ENCODE assay signal across 9 mouse cellular contexts in the genomic region with DNA sequence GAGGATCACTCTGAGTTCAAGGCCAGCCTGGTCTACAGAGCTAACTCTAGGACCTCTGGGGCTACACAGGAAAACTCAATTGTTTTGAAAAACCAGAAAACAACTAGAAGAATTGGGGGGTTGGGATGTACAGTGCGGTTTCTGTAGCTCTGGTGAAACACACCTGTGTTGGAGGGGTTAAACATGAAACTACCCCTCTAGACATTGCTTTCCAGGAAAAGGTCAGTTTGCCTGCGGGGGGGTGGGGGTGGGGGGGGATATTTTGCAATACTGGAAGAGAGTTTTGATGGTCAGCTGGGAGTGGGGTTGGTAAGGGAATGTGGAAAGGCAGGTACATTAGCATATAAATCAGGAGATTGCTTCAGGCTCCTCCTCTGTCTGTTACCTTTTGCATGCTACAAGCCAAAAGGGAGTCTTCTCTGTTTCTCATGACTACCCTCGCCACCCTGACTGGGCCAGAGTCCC. TPM values are rescaled to one million over a fixed set of nuclear protein-coding genes. Genes with fewer than 3 reads are reported as not detected.
A peak's percentile ranks its signal among the peaks of the same experiment; 100 is the strongest.
DNase-seq lines count a peak whose midpoint lies in the region; ATAC-seq and TF ChIP-seq lines count a peak whose summit lies in the region.
"Had no signal": no experiment of that assay in that cellular context is flagged by ENCODE, and none has a peak within 500 bp of the region (broad histone marks: within the 10 kb centered on the region; RNA-seq: fewer than 3 reads in every experiment).

No protein-coding gene starts in this region.

- no peak for DNase-seq in forebrain, embryonic 10.5 days (ENCODE audit: extremely low spot score, low spot score)
- DNase-seq in spleen, adult 2 months (ENCODE audit: low read depth in 1 of 2, low spot score in 2 of 2) = no peak
- DNase-seq in spleen, postnatal 14 days (ENCODE audit: low spot score in 2 of 2) = no peak
- no peak for DNase-seq in liver, embryonic 11.5 days (ENCODE audit: low spot score)
- DNase-seq in stomach, postnatal 0 days (ENCODE audit: low spot score) = no peak
- no peak for DNase-seq in cerebellum, adult 9-10 months
- no peak for DNase-seq in left cerebral cortex, adult 8-10 months (ENCODE audit: low spot score in 2 of 2)

- H3K9me3 ChIP-seq in forebrain, embryonic 10.5 days = no peaks in the 10 kb centered on the region
- no peaks in the 10 kb centered on the region for H3K9me3 ChIP-seq in forebrain, embryonic 16.5 days (ENCODE audit: control insufficient read depth, low read length)
- H3K9me3 ChIP-seq in liver, embryonic 11.5 days (ENCODE audit: control insufficient read depth, low read length) = no peaks in the 10 kb centered on the region
- no peaks in the 10 kb centered on the region for H3K9me3 ChIP-seq in stomach, postnatal 0 days (ENCODE audit: control insufficient read depth, low read length)

- H3K4me3 ChIP-seq in forebrain, embryonic 10.5 days = peak overlapping the region; percentile 40; the same call in 1 of the 2 replicates
- H3K4me3 ChIP-seq in forebrain, embryonic 16.5 days (replicated peaks; ENCODE audit: low read length) = no peak overlapping the region
- 0 out of 2 replicates have a peak overlapping the region, but pooled peaks have one; percentile 15 for H3K4me3 ChIP-seq in spleen, adult 2 months (ENCODE audit: extremely low read depth, insufficient read depth, insufficient read length)
- peak overlapping the region; percentile 26 for H3K4me3 ChIP-seq in liver, embryonic 11.5 days (ENCODE audit: low read depth, low read length)
- no peak overlapping the region; the same call in 1 of the 2 replicates for H3K4me3 ChIP-seq in stomach, postnatal 0 days (ENCODE audit: low read depth, low read length)

- H3K27ac ChIP-seq in forebrain, embryonic 10.5 days = peak overlapping the region; percentile 89
- H3K27ac ChIP-seq in forebrain, embryonic 16.5 days (ENCODE audit: low read length) = no peak overlapping the region
- H3K27ac ChIP-seq in spleen, adult 2 months (ENCODE audit: insufficient read depth, low read length) = peak overlapping the region; percentile 57
- peak overlapping the region; percentile 99 for H3K27ac ChIP-seq in liver, embryonic 11.5 days (ENCODE audit: low read depth, low read length)
- peak overlapping the region; percentile 74 for H3K27ac ChIP-seq in stomach, postnatal 0 days (replicated peaks)

- peaks cover 66% of the 10 kb centered on the region for H3K4me1 ChIP-seq in forebrain, embryonic 10.5 days
- peaks cover 20% of the 10 kb centered on the region for H3K4me1 ChIP-seq in forebrain, embryonic 16.5 days (replicated peaks; ENCODE audit: control insufficient read depth, insufficient read depth, low read length)
- H3K4me1 ChIP-seq in spleen, adult 2 months (ENCODE audit: control insufficient read depth, insufficient read depth, insufficient read length) = peaks cover 11% of the 10 kb centered on the region; the same call in 1 of the 2 replicates
- H3K4me1 ChIP-seq in liver, embryonic 11.5 days (replicated peaks; ENCODE audit: control insufficient read depth, insufficient read depth, low read length) = peaks cover 41% of the 10 kb centered on the region
- 0 out of 2 replicates have a peak, but pooled peaks cover 3% of the 10 kb centered on the region for H3K4me1 ChIP-seq in stomach, postnatal 0 days (replicated peaks; ENCODE audit: control insufficient read depth, insufficient read depth)

- TF ChIP-seq POLR2A in spleen, adult 2 months (IDR thresholded peaks at IDR 0.05; ENCODE audit: low read depth, low read length) = no peak

- TF ChIP-seq EP300 in stomach, postnatal 0 days (optimal IDR thresholded peaks at IDR 0.05) = no peak

- 68% methylated on average over 3 of the region's 3 CpGs for WGBS in forebrain, embryonic 10.5 days
- WGBS in forebrain, embryonic 16.5 days = 67% methylated on average over 3 of the region's 3 CpGs
- WGBS in spleen, adult 2 months = 59% methylated on average over 3 of the region's 3 CpGs
- WGBS in liver, embryonic 11.5 days = 64% methylated on average over 3 of the region's 3 CpGs
- 60% methylated on average over 3 of the region's 3 CpGs for WGBS in stomach, postnatal 0 days

- peaks cover 8% of the 10 kb centered on the region for H3K36me3 ChIP-seq in forebrain, embryonic 10.5 days (replicated peaks)
- no peaks in the 10 kb centered on the region for H3K36me3 ChIP-seq in forebrain, embryonic 16.5 days (ENCODE audit: control insufficient read depth, insufficient read depth)
- H3K36me3 ChIP-seq in spleen, adult 2 months (ENCODE audit: control insufficient read depth, insufficient read depth, low read length) = no peaks in the 10 kb centered on the region
- H3K36me3 ChIP-seq in liver, embryonic 11.5 days (ENCODE audit: control insufficient read depth, insufficient read depth, low read length) = 0 out of 2 replicates have a peak, but pooled peaks cover 3% of the 10 kb centered on the region
- no peaks in the 10 kb centered on the region for H3K36me3 ChIP-seq in stomach, postnatal 0 days (ENCODE audit: control insufficient read depth, insufficient read depth, low read length)

- TF ChIP-seq CTCF in spleen, adult 2 months (IDR thresholded peaks at IDR 0.05; ENCODE audit: extremely low read depth, insufficient read depth, insufficient read length, insufficient replicate concordance) = no peak
- no peak for TF ChIP-seq CTCF in stomach, postnatal 0 days (IDR thresholded peaks at IDR 0.05; ENCODE audit: low read depth)

- ATAC-seq in forebrain, embryonic 16.5 days = no peak
- no peak for ATAC-seq in liver, embryonic 11.5 days (replicated peaks; ENCODE audit: low FRiP score)
- ATAC-seq in stomach, postnatal 0 days (ENCODE audit: low FRiP score, low TSS enrichment) = no peak

- no peak overlapping the region for H3K9ac ChIP-seq in forebrain, embryonic 16.5 days (replicated peaks; ENCODE audit: low read depth, low read length)
- H3K9ac ChIP-seq in liver, embryonic 11.5 days (ENCODE audit: low read depth, low read length) = peak overlapping the region; percentile 49
- H3K9ac ChIP-seq in stomach, postnatal 0 days (ENCODE audit: low read length) = no peak overlapping the region

- H3K27me3 ChIP-seq in forebrain, embryonic 10.5 days (ENCODE audit: poor library complexity, severe bottlenecking) = no peaks in the 10 kb centered on the region
- no peaks in the 10 kb centered on the region for H3K27me3 ChIP-seq in forebrain, embryonic 16.5 days (replicated peaks; ENCODE audit: control insufficient read depth, insufficient read depth, low read length)
- no peaks in the 10 kb centered on the region for H3K27me3 ChIP-seq in spleen, adult 2 months (ENCODE audit: control insufficient read depth, insufficient read depth, low read length)
- H3K27me3 ChIP-seq in liver, embryonic 11.5 days (replicated peaks; ENCODE audit: control insufficient read depth, insufficient read depth, low read length) = no peaks in the 10 kb centered on the region
- H3K27me3 ChIP-seq in stomach, postnatal 0 days (ENCODE audit: control insufficient read depth, insufficient read depth, low read length) = no peaks in the 10 kb centered on the region

- H3K4me2 ChIP-seq in forebrain, embryonic 16.5 days (ENCODE audit: low read length) = no peak overlapping the region; the same call in 1 of the 2 replicates
- peak overlapping the region; percentile 55 for H3K4me2 ChIP-seq in liver, embryonic 11.5 days
- peak overlapping the region; percentile 51 for H3K4me2 ChIP-seq in stomach, postnatal 0 days (replicated peaks; ENCODE audit: low read depth)

RNA-seq across cellular contexts. Expression of a gene that starts 1.7 kb away (rescaled TPM):
- 85.4 and 87.6 TPM in 2 replicates for polyA plus RNA-seq in forebrain, embryonic 10.5 days (2016; fragmentation: Nextera tagmentation; extraction: Ambion mirVana)
- polyA plus RNA-seq in forebrain, embryonic 16.5 days (2015; fragmentation: Nextera tagmentation; extraction: Ambion mirVana) = 28.6 and 32.2 TPM in 2 replicates
- polyA plus RNA-seq in spleen, adult 2 months (2012; rRNA removed) = 31.0 and 46.5 TPM in 2 replicates
- 19.8 and 21.9 TPM in 2 replicates for polyA plus RNA-seq in liver, embryonic 11.5 days (2014; fragmentation: Nextera tagmentation; extraction: Ambion mirVana)
- 18.1 and 18.5 TPM in 2 replicates for polyA plus RNA-seq in stomach, postnatal 0 days (2015; fragmentation: Nextera tagmentation; extraction: Ambion mirVana)
- 10 to 100 TPM; 35.8 to 44.1 (median 42.2) TPM for total RNA-seq in left cerebral cortex, adult 8-10 months (2022)

RNA-seq across cellular contexts. Expression of a gene that starts 6.8 kb away (rescaled TPM):
- polyA plus RNA-seq in forebrain, embryonic 10.5 days (2016; fragmentation: Nextera tagmentation; extraction: Ambion mirVana) = 0.63 and 0.96 TPM in 2 replicates
- 0.67 and 0.81 TPM in 2 replicates for polyA plus RNA-seq in forebrain, embryonic 16.5 days (2015; fragmentation: Nextera tagmentation; extraction: Ambion mirVana)
- polyA plus RNA-seq in spleen, adult 2 months (2012; rRNA removed) = 0.27 and 0.36 TPM in 2 replicates
- 0.85 TPM in 1 of 2 replicates, not detected in the other for polyA plus RNA-seq in liver, embryonic 11.5 days (2014; fragmentation: Nextera tagmentation; extraction: Ambion mirVana)
- polyA plus RNA-seq in stomach, postnatal 0 days (2015; fragmentation: Nextera tagmentation; extraction: Ambion mirVana) = 4.6 and 4.9 TPM in 2 replicates
- under 1 TPM in 2 of 4 experiments, not detected in 2; 0.51 to 0.59 TPM for total RNA-seq in left cerebral cortex, adult 8-10 months (2022)

RNA-seq across cellular contexts. Expression of a gene that starts 20.0 kb away (rescaled TPM):
- polyA plus RNA-seq in forebrain, embryonic 10.5 days (2016; fragmentation: Nextera tagmentation; extraction: Ambion mirVana) = not detected in 2 replicates
- not detected in 2 replicates for polyA plus RNA-seq in forebrain, embryonic 16.5 days (2015; fragmentation: Nextera tagmentation; extraction: Ambion mirVana)
- polyA plus RNA-seq in spleen, adult 2 months (2012; rRNA removed) = not detected in 2 replicates
- not detected in 2 replicates for polyA plus RNA-seq in liver, embryonic 11.5 days (2014; fragmentation: Nextera tagmentation; extraction: Ambion mirVana)
- polyA plus RNA-seq in stomach, postnatal 0 days (2015; fragmentation: Nextera tagmentation; extraction: Ambion mirVana) = not detected in 2 replicates
- total RNA-seq in left cerebral cortex, adult 8-10 months (2022) = not detected
- polyA plus RNA-seq: C2C12 had no signal

RNA-seq across cellular contexts. Expression of a gene that starts 37.8 kb away (rescaled TPM):
- polyA plus RNA-seq in forebrain, embryonic 10.5 days (2016; fragmentation: Nextera tagmentation; extraction: Ambion mirVana) = 97.5 and 102 TPM in 2 replicates
- polyA plus RNA-seq in forebrain, embryonic 16.5 days (2015; fragmentation: Nextera tagmentation; extraction: Ambion mirVana) = 58.5 and 70.4 TPM in 2 replicates
- 18.4 and 19.3 TPM in 2 replicates for polyA plus RNA-seq in spleen, adult 2 months (2012; rRNA removed)
- 50.7 and 61.8 TPM in 2 replicates for polyA plus RNA-seq in liver, embryonic 11.5 days (2014; fragmentation: Nextera tagmentation; extraction: Ambion mirVana)
- 32.9 and 36.4 TPM in 2 replicates for polyA plus RNA-seq in stomach, postnatal 0 days (2015; fragmentation: Nextera tagmentation; extraction: Ambion mirVana)
- total RNA-seq in left cerebral cortex, adult 8-10 months (2022) = 10 to 100 TPM; 28.0 to 39.5 (median 32.9) TPM

Comparison
In these comparisons a context has a peak if more than half of its experiments do, and no peak if none do; other contexts are left out.
1. H3K4me3 ChIP-seq: peak in forebrain, embryonic 10.5 days (single experiment), spleen, adult 2 months (single experiment) and liver, embryonic 11.5 days (single experiment); none in forebrain, embryonic 16.5 days (single experiment) and stomach, postnatal 0 days (single experiment).